Mouse (Mus musculus) liver, embryonic 16.5 days (tissue): Measurements from ENCODE around the gene Zscan5b. TPM values are rescaled to one million over a fixed set of nuclear protein-coding genes. Genes with fewer than 3 reads are reported as not detected.

Experiments used
- ATAC-seq: fragments of 200-750 bp; cut with Nextera tagmentation; 2 replicates; pipeline ENCODE4 v1.8.0; 2017; ENCODE audit warnings: low read depth, mild to moderate bottlenecking, moderate number of reproducible peaks, moderate library complexity
- H3K27ac ChIP-seq: fragments of 300-500 bp; sonication (generic); 2 replicates; pipeline ENCODE4 v1.5.1; 2014; ENCODE audit warnings: mild to moderate bottlenecking, low read length
- H3K27me3 ChIP-seq: fragments of 300-500 bp; sonication (generic); 2 replicates; pipeline ENCODE4 v1.6.1; 2014; ENCODE audit warnings: low read depth, low read length, mixed read lengths; ENCODE audit not compliant: control insufficient read depth, insufficient read depth
- H3K36me3 ChIP-seq: fragments of 300-500 bp; sonication (generic); 2 replicates; pipeline ENCODE4 v1.6.1; 2014; ENCODE audit warnings: mild to moderate bottlenecking; ENCODE audit not compliant: control insufficient read depth, insufficient read depth
- H3K4me1 ChIP-seq: fragments of 300-500 bp; sonication (generic); 2 replicates; pipeline ENCODE4 v1.6.1; 2014; ENCODE audit warnings: low read depth, low read length, mixed read lengths; ENCODE audit not compliant: control insufficient read depth
- H3K4me2 ChIP-seq: fragments of 300-500 bp; sonication (generic); 2 replicates; pipeline ENCODE4 v1.6.1; 2014; ENCODE audit warnings: low read depth, low read length, mixed read lengths
- H3K4me3 ChIP-seq: fragments of 300-500 bp; sonication (generic); 2 replicates; pipeline ENCODE4 v1.5.1; 2014; ENCODE audit warnings: low read depth, mild to moderate bottlenecking, low read length
- H3K9ac ChIP-seq: fragments of 300-500 bp; sonication (generic); 2 replicates; pipeline ENCODE4 v1.6.1; 2014; ENCODE audit warnings: low read depth, low read length
- H3K9me3 ChIP-seq: fragments of 300-500 bp; sonication (generic); replicated peaks from 2 replicates; pipeline ENCODE4 v1.6.1; 2016; ENCODE audit warnings: low read length; ENCODE audit not compliant: control insufficient read depth
- WGBS: fragments of 180-500 bp; shearing (Covaris S2); extraction: QIAGEN DNeasy Blood & Tissue Kit; methylation state at CpG from one replicate; pipeline ENCODE4 v1.1.7; 2014; ENCODE audit not compliant: insufficient replicate concordance; 5-methylcytosine and 5-hydroxymethylcytosine counted together
- polyA plus RNA-seq: library from polyadenylated mRNA; unstranded; fragments of >200 nt; fragmentation: Nextera tagmentation; extraction: Ambion mirVana; gene quantifications from 2 replicates; pipeline ENCODE4 v1.2.1, GENCODE M21; 2015

The Zscan5b gene
- polyA plus RNA-seq, 1 experiment from 2014 or later: not detected

GRCm38 (mm10) chr7:6284442-6285012 is 62.4 kb downstream of the Zscan5b start:
- H3K27ac ChIP-seq: no peak overlapping the region
- ATAC-seq: no peak
- no peaks in the 10 kb centered on the region for H3K27me3 ChIP-seq
- no peak overlapping the region for H3K9ac ChIP-seq
- H3K4me2 ChIP-seq: no peak overlapping the region; the same call in 1 of the 2 replicates
- no peaks in the 10 kb centered on the region for H3K9me3 ChIP-seq
- H3K4me1 ChIP-seq: peaks cover 31% of the 10 kb centered on the region
- H3K36me3 ChIP-seq: no peaks in the 10 kb centered on the region
- H3K4me3 ChIP-seq: no peak overlapping the region
- WGBS: 81% methylated on average over 4 of the region's 4 CpGs

GRCm38 (mm10) chr7:6285366-6285765 is 63.3 kb downstream of the Zscan5b start:
- Histone ChIP-seq H3K4me1 (peaks cover 31% of the 10 kb centered on the region), H3K9ac (no peak overlapping the region; the same call in 1 of the 2 replicates), H3K27me3 (no peaks in the 10 kb centered on the region), H3K4me3 (peak overlapping the region; percentile 70; the same call in 1 of the 2 replicates), H3K36me3 (no peaks in the 10 kb centered on the region), H3K9me3 (no peaks in the 10 kb centered on the region), H3K27ac (no peak overlapping the region; the same call in 1 of the 2 replicates), H3K4me2 (peak overlapping the region; percentile 82; the same call in 1 of the 2 replicates)
- ATAC-seq: no peak
- WGBS: 55% methylated on average over 6 of the region's 6 CpGs

GRCm38 (mm10) chr7:6285842-6286705 is 64.0 kb downstream of the Zscan5b start, which contains the start of gene Zfp667:
Gene Zfp667, plus strand, starts transcription at chr7:6286579.
- peaks cover 31% of the 10 kb centered on the region for H3K4me1 ChIP-seq
- peak; percentile 85 for ATAC-seq
- WGBS: 2% methylated on average over 50 of the region's 50 CpGs

GRCm38 (mm10) chr7:6286921-6287531 is 64.9 kb downstream of the Zscan5b start:
- ATAC-seq: peak; percentile 55
- H3K4me1 ChIP-seq: peaks cover 31% of the 10 kb centered on the region
- 20% methylated on average over 15 of the region's 15 CpGs for WGBS
- no peaks in the 10 kb centered on the region for H3K9me3 ChIP-seq
- H3K27me3 ChIP-seq: no peaks in the 10 kb centered on the region
- no peaks in the 10 kb centered on the region for H3K36me3 ChIP-seq
- peak overlapping the region; percentile 62 for H3K27ac ChIP-seq
- peak overlapping the region; percentile 82 for H3K4me2 ChIP-seq
- peak overlapping the region; percentile 66 for H3K9ac ChIP-seq
- peak overlapping the region; percentile 70 for H3K4me3 ChIP-seq

More at GRCm38 (mm10) chr7:6285842-6286705, 64.0 kb downstream of the Zscan5b start, which contains the start of gene Zfp667:
- H3K4me2 ChIP-seq: peak within 1 kb of the TSS; percentile 82
- H3K9me3 ChIP-seq: no peaks in the 10 kb centered on the region
- peak within 1 kb of the TSS; percentile 66 for H3K9ac ChIP-seq
- H3K27me3 ChIP-seq: no peaks in the 10 kb centered on the region
- no peaks in the 10 kb centered on the region for H3K36me3 ChIP-seq
- peak within 1 kb of the TSS; percentile 70 for H3K4me3 ChIP-seq
- peak within 1 kb of the TSS; percentile 66 for H3K27ac ChIP-seq

Other genes starting within 250 kb of the Zscan5b start
- not detected in 2 replicates for gene Vmn1r65, start 211.3 kb upstream of the Zscan5b start, polyA plus RNA-seq
- not detected in 2 replicates for gene Nlrp4c, start 177.1 kb upstream of the Zscan5b start, polyA plus RNA-seq
- gene Zfp787, start 66.3 kb upstream of the Zscan5b start, polyA plus RNA-seq: 9.7 and 10.0 TPM in 2 replicates
- 16.1 and 16.6 TPM in 2 replicates for gene Zfp444, start 50.1 kb upstream of the Zscan5b start, polyA plus RNA-seq
- gene Galp, start 25.2 kb upstream of the Zscan5b start, polyA plus RNA-seq: not detected in 2 replicates
- not detected in 2 replicates for gene Epp13, start 30.4 kb downstream of the Zscan5b start, polyA plus RNA-seq
- gene Zfp667, start 64.3 kb downstream of the Zscan5b start, polyA plus RNA-seq: 3.6 and 4.4 TPM in 2 replicates
- gene Zfp583, start 109.0 kb downstream of the Zscan5b start, polyA plus RNA-seq: 0.45 and 0.89 TPM in 2 replicates
- gene Gm3854, start 121.5 kb downstream of the Zscan5b start, polyA plus RNA-seq: 0.11 and 0.13 TPM in 2 replicates
- 0.84 TPM in 2 replicates for gene Zfp78, start 141.0 kb downstream of the Zscan5b start, polyA plus RNA-seq
- 1.2 and 1.3 TPM in 2 replicates for gene Zfp28, start 161.0 kb downstream of the Zscan5b start, polyA plus RNA-seq
- gene Smim17, start 176.4 kb downstream of the Zscan5b start, polyA plus RNA-seq: not detected in 2 replicates
- gene Gm20715, start 188.0 kb downstream of the Zscan5b start, polyA plus RNA-seq: not detected in 2 replicates
- not detected in 2 replicates for gene Olfr1344, start 216.4 kb downstream of the Zscan5b start, polyA plus RNA-seq
- not detected in 2 replicates for gene Olfr1336, start 233.9 kb downstream of the Zscan5b start, polyA plus RNA-seq
- not detected in 2 replicates for gene Olfr1346, start 244.8 kb downstream of the Zscan5b start, polyA plus RNA-seq